Mouse (Mus musculus): ENCODE results near the gene Cdon.

- TF ChIP-seq USF1 (IDR thresholded peaks at IDR 0.05; ENCODE audit: low read depth) (no peak), MAX (IDR thresholded peaks at IDR 0.05; ENCODE audit: low read depth) (no peak), POLR2A (IDR thresholded peaks at IDR 0.05; ENCODE audit: insufficient read length, low read depth) (no peak), POLR2AphosphoS2 (IDR thresholded peaks at IDR 0.05; ENCODE audit: insufficient read length, low read depth) (no peak)
Measured at GRCm38 (mm10) chr9:35533266-35533665, 112.3 kb downstream of the Cdon start.
